Mouse (Mus musculus) left cerebral cortex, adult 8-10 months (tissue): ENCODE measurements around the gene Armc7. TPM values are rescaled to one million over a fixed set of nuclear protein-coding genes. Genes with fewer than 3 reads are reported as not detected.
"Not testable (repeated sequence)": the region's sequence is repeated elsewhere in the genome, so short reads cannot be mapped to it uniquely, and the experiment has no call there.

ENCODE experiments used
- DNase-seq, 2 experiments: peaks; one replicate each; pipeline ENCODE4 v3.0.0; 2022; ENCODE audit warnings: low spot score in 2 of 2
- total RNA-seq, 4 experiments: library from RNA; stranded (reverse); gene quantifications; 2 replicates each; pipeline ENCODE4 v1.2.4; 2022

The Armc7 gene
- total RNA-seq, 4 experiments from 2014 or later, result 11.6 to 15.1 (median 13.4) TPM

GRCm38 (mm10) chr11:115454822-115455221, 20.6 kb upstream of the Armc7 start:
- not testable (repeated sequence) for DNase-seq

- no peak for DNase-seq
Observed at GRCm38 (mm10) chr11:115455619-115456018, 19.8 kb upstream of the Armc7 start.

DNA sequence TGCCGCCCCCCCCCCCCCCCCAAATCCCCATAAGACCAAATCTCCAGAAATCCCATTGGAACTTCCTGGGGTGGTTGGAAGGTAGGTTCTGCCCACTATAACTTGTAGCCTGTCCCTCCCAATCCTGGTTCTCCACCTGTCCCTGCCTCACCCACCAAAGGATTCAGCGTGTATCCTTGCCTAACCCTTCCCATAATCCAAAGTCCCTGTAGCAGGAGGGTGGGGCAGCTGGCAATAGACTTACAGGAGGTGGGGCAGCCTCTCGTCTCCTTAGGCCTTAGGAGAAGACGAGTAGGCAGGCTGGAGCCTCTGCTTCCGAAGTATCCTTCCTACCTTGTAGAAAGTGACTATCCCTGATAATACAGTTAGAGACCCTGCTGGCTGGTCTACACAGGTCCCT, 19.3 kb upstream of the Armc7 start:
- DNase-seq, result no peak

- no peak for DNase-seq
Observed at GRCm38 (mm10) chr11:115457405-115457804, 18.1 kb upstream of the Armc7 start.

DNA sequence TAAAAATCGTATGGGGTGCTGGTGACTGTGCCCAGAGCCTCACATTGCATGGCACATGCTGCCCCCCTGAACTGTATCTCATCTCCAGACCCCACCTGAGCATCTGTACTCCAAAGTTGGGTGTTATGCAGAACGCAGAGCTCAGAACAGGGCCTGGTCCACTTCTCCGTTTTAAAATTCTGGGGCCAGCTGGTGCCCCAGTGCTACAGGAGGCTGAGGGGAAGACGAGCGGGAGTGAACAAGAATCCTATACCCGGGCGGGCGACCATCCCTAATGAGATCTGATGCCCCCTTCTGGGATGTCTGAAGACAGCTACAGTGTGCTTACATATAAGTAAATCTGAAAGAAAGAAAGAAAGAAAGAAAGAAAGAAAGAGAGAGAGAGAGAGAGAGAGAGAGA, 14.5 kb upstream of the Armc7 start:
- no peak for DNase-seq

DNA sequence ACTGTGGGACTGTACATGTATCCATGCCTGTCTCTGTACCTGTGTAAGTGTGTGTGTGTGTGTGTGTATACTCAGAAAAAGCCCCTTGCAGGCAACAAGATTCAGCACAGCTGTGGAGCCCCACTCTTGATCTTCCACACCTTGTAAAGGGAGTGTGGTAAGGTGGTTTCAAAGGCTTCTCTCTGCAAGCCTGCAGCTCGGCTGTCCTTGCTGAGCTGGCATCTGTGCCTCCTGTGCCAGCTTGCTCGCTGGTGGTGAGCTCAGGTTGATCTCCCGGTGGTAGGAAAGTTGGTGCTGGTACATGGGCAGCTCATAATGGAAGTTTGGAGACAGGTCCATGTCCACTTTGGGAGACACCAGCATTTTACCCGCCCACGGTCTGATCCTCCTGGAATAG, 13.6 kb upstream of the Armc7 start:
- DNase-seq, result no peak

DNA sequence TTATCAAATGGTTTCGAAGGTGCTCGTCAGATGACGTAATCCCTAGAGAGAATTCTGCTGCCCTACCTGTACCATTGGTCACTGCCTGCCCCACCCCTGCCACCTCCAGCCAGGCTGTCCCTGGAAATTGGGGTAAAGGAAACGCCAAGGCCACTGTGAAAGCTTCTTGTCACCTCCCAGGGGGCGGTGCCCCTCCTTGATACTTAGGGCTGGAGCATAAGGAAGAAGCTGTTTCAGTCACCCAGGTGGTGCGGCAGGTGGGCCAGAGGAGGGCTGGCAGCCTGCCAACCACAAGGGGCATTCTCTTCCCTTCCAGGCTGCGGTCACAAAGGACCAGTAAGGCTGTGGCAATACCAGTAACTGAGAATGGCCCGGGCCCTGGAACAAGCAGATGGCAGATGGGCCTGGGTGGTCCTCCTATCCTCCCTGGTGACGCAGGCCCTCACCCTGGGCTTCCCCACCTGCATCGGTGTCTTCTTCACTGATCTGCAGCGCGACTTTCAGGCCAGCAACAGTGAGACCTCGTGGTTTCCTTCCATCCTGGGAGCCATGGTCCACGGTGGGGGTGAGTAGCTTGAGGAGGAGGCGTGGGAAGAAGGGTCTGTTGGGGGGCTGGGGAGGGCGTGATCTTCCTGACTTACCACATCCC, 13.1 kb upstream of the Armc7 start, which contains the start of gene Slc16a5:
Gene Slc16a5, plus strand, starts transcription at position 232 of the 649 bp plus-strand sequence.
- no peak for DNase-seq

GRCm38 (mm10) chr11:115463397-115463796, 12.1 kb upstream of the Armc7 start:
- no peak for DNase-seq

GRCm38 (mm10) chr11:115464851-115465250, 10.6 kb upstream of the Armc7 start:
- no peak for DNase-seq

DNA sequence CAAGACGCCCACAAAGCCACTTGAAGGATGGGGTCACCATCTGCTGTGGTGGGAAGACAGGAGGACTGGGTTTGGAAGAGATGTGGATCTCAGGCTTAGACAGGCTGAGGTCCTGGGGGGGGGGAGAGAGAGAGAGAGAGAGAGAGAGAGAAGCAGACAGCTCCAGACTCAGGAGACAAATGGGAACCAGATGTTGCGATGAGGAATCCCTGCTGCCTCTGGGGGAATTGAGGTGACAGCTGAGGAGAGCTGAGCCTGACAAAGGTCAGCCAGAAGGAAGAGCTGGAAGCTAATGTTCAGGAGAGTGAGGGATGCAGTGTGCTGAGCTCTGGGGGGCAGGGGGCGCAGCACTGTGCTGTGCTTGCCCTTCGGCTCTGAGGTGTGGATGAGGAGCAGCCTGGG, 8.2 kb upstream of the Armc7 start:
- no peak for DNase-seq

DNA sequence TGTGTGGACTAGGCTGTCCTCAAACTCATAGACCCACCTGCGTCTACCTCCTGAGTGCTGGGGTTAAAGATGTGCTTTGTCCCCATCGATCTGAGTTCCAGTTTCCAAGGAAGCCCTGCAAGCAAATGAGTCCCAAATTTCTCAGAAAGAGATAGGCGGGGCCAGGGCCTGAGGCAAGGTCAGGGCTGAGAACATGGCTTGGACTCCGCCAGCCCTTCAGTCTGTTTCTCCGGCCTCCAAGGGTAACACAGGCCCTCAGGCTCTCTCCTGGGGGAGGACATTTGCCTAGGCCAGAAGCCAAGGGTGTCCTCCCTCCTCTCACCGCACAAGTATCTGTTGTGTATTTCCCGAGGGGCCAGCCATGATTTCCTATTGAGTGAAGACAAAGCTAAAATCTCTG, 3.3 kb upstream of the Armc7 start:
- DNase-seq, result no peak

GRCm38 (mm10) chr11:115473626-115474275, 1.7 kb upstream of the Armc7 start:
- DNase-seq, result peak; percentile 94 to 99

DNA sequence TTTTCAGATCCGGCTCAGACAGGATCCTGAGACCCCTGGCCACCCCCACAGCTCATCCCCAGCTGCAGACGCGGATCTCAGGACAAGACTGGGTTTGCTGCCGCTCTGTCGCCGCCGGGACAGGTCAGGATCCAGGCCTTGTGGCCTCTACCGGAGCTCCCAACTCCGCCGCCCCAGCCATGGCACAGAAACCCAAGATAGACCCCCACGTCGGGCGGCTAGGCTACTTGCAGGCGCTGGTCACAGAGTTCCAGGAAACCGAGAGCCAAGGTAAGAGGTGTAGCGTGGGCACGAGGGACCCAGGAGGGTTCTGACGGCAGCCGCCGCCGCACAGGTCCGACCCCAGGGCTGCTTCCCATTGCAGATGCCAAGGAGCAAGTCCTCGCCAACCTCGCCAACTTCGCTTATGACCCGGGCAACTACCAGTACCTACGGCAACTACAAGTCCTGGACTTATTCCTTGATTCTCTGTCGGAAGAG, 331 bp downstream of the Armc7 start:
- no peak for DNase-seq

GRCm38 (mm10) chr11:115476630-115477029, 1.2 kb downstream of the Armc7 start:
- DNase-seq, result not testable (repeated sequence)

- DNase-seq, result not testable (repeated sequence)
Observed at GRCm38 (mm10) chr11:115477388-115477787, 1.9 kb downstream of the Armc7 start.

GRCm38 (mm10) chr11:115478296-115478938, 3.0 kb downstream of the Armc7 start:
- no peak for DNase-seq

DNA sequence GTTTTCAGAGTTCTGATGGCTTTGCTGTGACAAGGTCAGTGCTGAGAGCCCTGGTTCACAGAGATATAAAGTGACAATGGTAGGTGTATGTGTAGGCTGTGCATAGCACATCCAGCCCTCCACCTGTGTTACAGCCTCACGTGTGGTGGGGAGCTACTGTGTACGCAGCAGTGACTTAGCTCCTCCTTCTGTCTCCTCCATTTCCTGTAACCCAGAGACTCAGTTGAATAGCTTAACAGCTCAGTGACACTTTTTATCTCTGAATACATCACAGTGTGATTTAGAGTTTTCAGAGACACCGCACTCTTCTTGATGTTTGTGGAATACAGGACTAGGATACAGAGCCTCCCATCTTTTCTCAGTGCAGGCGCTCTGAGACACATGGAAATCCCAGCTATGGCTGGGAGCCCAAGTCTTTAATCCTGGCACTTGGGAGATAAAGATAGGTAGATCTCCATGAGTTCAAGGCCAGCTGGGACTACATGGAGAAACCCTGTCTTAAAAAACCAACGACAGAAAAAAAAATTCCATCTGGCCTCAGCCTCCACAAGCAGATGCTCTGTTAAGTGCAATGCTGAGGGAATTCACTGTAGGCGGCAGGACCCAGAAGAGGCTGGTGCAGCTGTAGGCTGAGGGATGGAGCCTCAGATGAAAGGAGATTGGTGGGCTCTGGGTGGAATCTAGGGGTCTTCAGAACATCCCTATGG, 6.2 kb downstream of the Armc7 start:
- DNase-seq, result peak in 1 of 2 experiments; percentile 81

- no peak for DNase-seq
Observed at GRCm38 (mm10) chr11:115483278-115483677, 7.8 kb downstream of the Armc7 start.

DNA sequence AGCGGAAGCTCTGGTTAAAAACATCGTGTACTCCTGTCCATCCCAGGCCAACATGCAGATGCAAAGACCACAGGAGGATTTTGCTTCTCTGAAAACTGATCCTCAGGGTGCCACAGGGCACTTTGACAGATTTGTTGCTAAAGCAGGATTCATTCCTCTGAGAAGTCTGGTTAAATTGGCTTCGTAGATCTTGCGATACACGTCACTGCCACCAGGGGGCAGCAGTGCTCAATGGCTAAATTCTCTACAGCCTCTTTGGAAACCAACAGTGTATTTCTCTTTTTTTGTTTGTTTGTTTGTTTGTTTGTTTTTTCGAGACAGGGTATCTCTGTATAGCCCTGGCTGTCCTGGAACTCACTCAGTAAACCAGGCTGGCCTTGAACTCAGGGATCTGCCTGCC, 8.3 kb downstream of the Armc7 start:
- peak in 1 of 2 experiments; percentile 82 for DNase-seq

DNA sequence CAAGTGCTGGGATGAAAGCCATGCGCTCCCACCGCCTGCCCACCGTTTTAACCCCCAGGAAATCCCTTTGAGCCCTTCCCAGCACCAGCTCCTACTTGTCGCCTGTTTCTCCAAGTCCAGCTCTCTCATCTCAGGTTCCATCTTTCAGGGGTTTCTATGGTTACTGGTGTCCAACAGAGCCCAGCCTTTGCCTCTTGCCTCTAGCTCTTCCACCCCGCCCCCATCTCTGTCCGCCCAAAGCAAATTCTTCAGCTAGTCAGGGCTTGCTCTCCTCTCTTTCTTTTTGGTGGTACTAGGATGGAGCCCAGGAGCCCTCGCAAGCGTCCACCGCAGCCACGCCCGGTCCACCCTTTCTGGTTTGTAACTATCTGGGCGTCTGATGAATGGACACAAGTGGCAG, 9.7 kb downstream of the Armc7 start:
- no peak for DNase-seq

DNA sequence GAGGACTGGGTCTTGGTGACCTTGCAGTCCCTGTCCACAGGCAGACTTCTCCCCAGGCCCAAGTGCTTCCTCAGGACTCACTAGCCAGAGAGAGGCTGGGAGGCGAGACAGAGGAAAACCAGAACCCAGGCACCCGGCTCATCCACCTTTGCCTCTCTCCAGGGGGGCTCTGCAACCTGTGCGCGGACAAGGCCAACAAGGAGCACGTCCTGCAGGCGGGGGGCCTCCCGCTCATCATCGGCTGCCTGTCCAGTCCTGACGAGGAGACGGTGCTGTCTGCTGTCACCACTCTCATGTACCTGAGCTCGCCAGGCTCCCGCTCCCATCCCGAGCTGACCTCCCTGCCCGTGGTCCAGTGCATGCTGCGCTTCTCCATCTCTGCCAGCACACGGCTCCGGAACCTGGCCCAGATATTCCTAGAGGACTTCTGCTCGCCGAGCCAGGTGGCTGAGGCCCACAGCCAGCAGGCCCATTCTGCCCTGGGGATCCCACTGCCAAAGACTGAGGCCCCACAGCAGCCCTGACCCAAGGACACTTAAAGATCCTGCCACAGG, 13.2 kb downstream of the Armc7 start:
- DNase-seq, result no peak
